Mouse (Mus musculus) liver, postnatal 0 days (tissue): ENCODE results near the gene Ptges3.

Experiments used
- CTCF ChIP-seq: sonication (generic); IDR thresholded peaks from 2 replicates; pipeline ENCODE4 v1.5.1; 2016; ENCODE audit warnings: antibody characterized with exemption, low read depth
- EP300 ChIP-seq: IDR thresholded peaks from 2 replicates; pipeline ENCODE4 v1.6.1; 2016; ENCODE audit warnings: antibody characterized with exemption, low read depth, mild to moderate bottlenecking

DNA sequence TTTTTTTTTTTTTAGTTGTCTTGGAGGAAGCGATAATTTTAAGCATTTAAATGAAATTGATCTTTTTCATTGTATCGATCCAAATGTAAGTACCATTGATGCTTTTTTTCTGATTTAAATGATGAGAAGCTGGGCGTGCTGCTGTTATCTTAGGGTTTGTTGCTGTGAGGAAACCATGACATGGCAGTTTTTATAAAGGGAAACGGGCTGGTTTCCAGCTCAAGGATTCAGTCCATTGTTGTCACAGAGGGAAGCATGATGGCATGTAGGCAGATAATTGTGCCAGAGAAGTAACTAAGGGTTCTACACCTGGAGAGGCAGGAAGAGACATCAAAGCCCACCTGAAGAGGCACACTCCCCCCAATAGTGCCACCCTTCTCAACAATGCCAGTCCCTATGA lies 10.4 kb downstream of the Ptges3 start:
- TF ChIP-seq CTCF, result no peak
- no peak for TF ChIP-seq EP300
